Mouse (Mus musculus) myocyte (in vitro differentiated cells): ENCODE data around the gene Ltbp1. TPM values are rescaled to one million over a fixed set of nuclear protein-coding genes. Genes with fewer than 3 reads are reported as not detected.
A peak's percentile ranks its signal among the peaks of the same experiment; 100 is the strongest.

ENCODE experiments used
- H3K27me3 ChIP-seq: one replicate; pipeline ENCODE4 v1.6.1; 2011; ENCODE audit not compliant: control insufficient read depth, insufficient read depth, insufficient read length
- H3K36me3 ChIP-seq: one replicate; pipeline ENCODE4 v1.6.1; 2011; ENCODE audit not compliant: control insufficient read depth, insufficient read depth
- H3K4me2 ChIP-seq: one replicate; pipeline ENCODE4 v1.6.1; 2011; ENCODE audit warnings: low read depth, control low read depth
- H3K4me3 ChIP-seq: one replicate; pipeline ENCODE4 v1.5.1; 2011; ENCODE audit warnings: mild to moderate bottlenecking, control low read depth, moderate library complexity
- H3K79me2 ChIP-seq: one replicate; pipeline ENCODE4 v1.6.1; 2011; ENCODE audit not compliant: control insufficient read depth, insufficient read depth
- H3ac ChIP-seq: one replicate; pipeline ENCODE4 v1.6.1; 2011; ENCODE audit not compliant: control insufficient read depth, insufficient read length
- CEBPB ChIP-seq: IDR thresholded peaks from 2 replicates; pipeline ENCODE4 v1.6.1; 2011; ENCODE audit warnings: mild to moderate bottlenecking, moderate library complexity; ENCODE audit not compliant: poor library complexity, insufficient read depth, severe bottlenecking
- E2F4 ChIP-seq: IDR thresholded peaks from one replicate; pipeline ENCODE4 v1.6.1; 2011; ENCODE audit warnings: mild to moderate bottlenecking, control low read depth, moderate library complexity; ENCODE audit not compliant: insufficient read depth
- MAX ChIP-seq: IDR thresholded peaks from one replicate; pipeline ENCODE4 v1.6.1; 2011; ENCODE audit warnings: low read depth, mild to moderate bottlenecking, control low read depth
- MYOD1 ChIP-seq, 3 experiments: IDR thresholded peaks; one replicate each; pipeline ENCODE4 v1.6.1; 2011; ENCODE audit warnings: control low read depth in 2 of 3, low read depth in 2 of 3, mild to moderate bottlenecking in 2 of 3, moderate library complexity in 1 of 3; ENCODE audit not compliant: insufficient read length in 2 of 3, control insufficient read depth in 1 of 3
- MYOG ChIP-seq, 3 experiments: IDR thresholded peaks; one replicate each; pipeline ENCODE4 v1.6.1; 2011; ENCODE audit warnings: control low read depth in 2 of 3, low read depth in 2 of 3, mild to moderate bottlenecking in 2 of 3; ENCODE audit not compliant: insufficient read length in 2 of 3, control insufficient read depth in 1 of 3, insufficient read depth in 1 of 3
- POLR2A ChIP-seq: IDR thresholded peaks from one replicate; pipeline ENCODE4 v1.6.1; 2011; ENCODE audit warnings: low read depth, mild to moderate bottlenecking, control low read depth, moderate library complexity; ENCODE audit not compliant: insufficient read length
- POLR2AphosphoS2 ChIP-seq: IDR thresholded peaks from one replicate; pipeline ENCODE4 v1.6.1; 2011; ENCODE audit warnings: low read depth, control low read depth; ENCODE audit not compliant: insufficient read length
- REST ChIP-seq: IDR thresholded peaks from one replicate; pipeline ENCODE4 v1.6.1; 2011; ENCODE audit warnings: mild to moderate bottlenecking, control low read depth, moderate library complexity; ENCODE audit not compliant: insufficient read depth, insufficient read length
- SRF ChIP-seq: IDR thresholded peaks from one replicate; pipeline ENCODE4 v1.6.1; 2011; ENCODE audit warnings: low read depth; ENCODE audit not compliant: control insufficient read depth, insufficient read length
- TCF12 ChIP-seq: IDR thresholded peaks from one replicate; pipeline ENCODE4 v1.6.1; 2011; ENCODE audit warnings: mild to moderate bottlenecking, control low read depth; ENCODE audit not compliant: poor library complexity, insufficient read depth, severe bottlenecking
- TCF3 ChIP-seq: IDR thresholded peaks from one replicate; pipeline ENCODE4 v1.6.1; 2011; ENCODE audit warnings: low read depth, control low read depth; ENCODE audit not compliant: insufficient read length
- USF1 ChIP-seq: IDR thresholded peaks from one replicate; pipeline ENCODE4 v1.6.1; 2011; ENCODE audit warnings: low read depth, mild to moderate bottlenecking, control low read depth, moderate library complexity
- polyA plus RNA-seq: library from polyadenylated mRNA; unstranded; fragments of >200 nt; fragmentation: generic; extraction: Trizol; gene quantifications from one replicate; pipeline ENCODE4 v1.2.1, GENCODE M21; 2012; ENCODE audit warnings: missing spikeins

Gene Ltbp1
- polyA plus RNA-seq, 1 experiment, result 19.4 TPM

DNA sequence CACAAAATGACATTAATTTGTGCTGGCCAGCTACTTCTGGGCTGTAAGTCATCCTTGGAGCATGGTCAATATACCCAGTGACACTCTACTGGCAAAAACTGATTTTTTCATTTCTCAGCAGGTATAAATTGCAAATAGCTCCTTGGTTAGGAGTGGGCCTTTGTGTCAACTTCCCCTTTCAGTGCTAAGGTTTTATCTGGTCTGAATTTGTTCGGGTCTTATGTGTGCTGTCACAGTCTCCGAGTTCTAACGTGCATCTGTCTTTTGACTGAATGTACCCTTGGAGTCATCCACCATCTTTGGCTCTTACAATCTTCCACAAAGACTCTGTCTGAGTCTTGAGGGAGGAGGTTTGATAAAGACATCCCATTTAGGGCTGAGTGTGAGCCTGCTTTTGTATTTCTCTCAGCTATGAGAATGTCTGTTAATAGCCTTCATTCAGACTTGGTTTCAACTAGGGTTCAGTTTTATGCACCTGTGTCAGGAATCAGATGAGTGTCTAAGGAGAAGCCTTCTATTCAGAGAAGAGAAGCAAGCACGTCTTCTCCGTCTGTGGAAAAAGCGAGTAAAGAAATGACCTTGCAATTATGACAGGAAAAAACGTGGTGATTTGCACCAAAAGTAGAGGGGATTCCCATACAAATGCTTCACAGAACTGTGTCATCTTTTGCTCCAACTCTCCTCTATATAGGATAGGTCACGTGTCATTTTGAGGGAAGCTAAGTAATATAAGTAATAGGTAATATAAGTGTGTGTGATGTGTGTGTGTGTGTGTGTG, 181.6 kb downstream of the Ltbp1 start:
- no peak overlapping the region for H3ac ChIP-seq
- no peak overlapping the region for H3K4me2 ChIP-seq
- no peak overlapping the region for H3K4me3 ChIP-seq
- H3K36me3 ChIP-seq, result peaks cover 3% of the 10 kb centered on the region
- no peaks in the 10 kb centered on the region for H3K27me3 ChIP-seq
- H3K79me2 ChIP-seq, result no peaks in the 10 kb centered on the region
- no peak for TF ChIP-seq POLR2A
- TF ChIP-seq TCF12, result no peak
- no peak for TF ChIP-seq TCF3
- no peak for TF ChIP-seq MYOG (IDR thresholded peaks at IDR 0.05; ENCODE audit: control insufficient read depth in 1 of 3, insufficient read depth in 1 of 3, insufficient read length in 2 of 3, low read depth in 2 of 3)
- TF ChIP-seq USF1, result no peak
- TF ChIP-seq E2F4, result no peak
- TF ChIP-seq MYOD1 (IDR thresholded peaks at IDR 0.05; ENCODE audit: control insufficient read depth in 1 of 3, insufficient read length in 2 of 3, low read depth in 2 of 3), result no peak
- no peak for TF ChIP-seq CEBPB
- no peak for TF ChIP-seq POLR2AphosphoS2
- TF ChIP-seq SRF, result no peak
- TF ChIP-seq MAX, result no peak
- TF ChIP-seq REST, result no peak

DNA sequence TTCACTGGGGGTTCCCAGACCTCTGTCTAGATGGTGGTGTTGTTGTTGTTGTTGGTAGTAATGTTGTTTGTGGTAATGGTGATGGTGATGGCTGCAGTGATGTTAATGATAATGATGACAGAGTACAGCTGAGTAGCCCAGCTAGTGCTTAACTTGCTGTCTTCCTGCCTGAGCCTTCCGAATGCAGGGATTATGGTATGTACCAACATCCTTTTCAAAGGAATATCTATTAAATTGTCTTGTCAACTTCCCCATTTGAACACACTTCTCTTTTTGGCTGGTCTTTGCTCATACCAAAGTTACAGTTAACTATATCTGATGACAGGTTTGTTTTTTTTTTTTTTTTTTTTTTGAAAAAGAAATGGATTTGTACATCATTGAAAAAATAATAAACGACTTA, 191.6 kb downstream of the Ltbp1 start:
- Histone ChIP-seq H3ac (no peak overlapping the region), H3K36me3 (no peaks in the 10 kb centered on the region), H3K79me2 (peaks cover 4% of the 10 kb centered on the region), H3K4me3 (no peak overlapping the region), H3K27me3 (no peaks in the 10 kb centered on the region), H3K4me2 (no peak overlapping the region)
- TF ChIP-seq MAX, result no peak
- no peak for TF ChIP-seq USF1
- no peak for TF ChIP-seq E2F4
- no peak for TF ChIP-seq TCF12
- TF ChIP-seq CEBPB, result no peak
- no peak for TF ChIP-seq TCF3
- TF ChIP-seq MYOG (IDR thresholded peaks at IDR 0.05; ENCODE audit: control insufficient read depth in 1 of 3, insufficient read depth in 1 of 3, insufficient read length in 2 of 3, low read depth in 2 of 3), result no peak
- TF ChIP-seq POLR2AphosphoS2, result no peak
- no peak for TF ChIP-seq REST
- no peak for TF ChIP-seq MYOD1 (IDR thresholded peaks at IDR 0.05; ENCODE audit: control insufficient read depth in 1 of 3, insufficient read length in 2 of 3, low read depth in 2 of 3)
- no peak for TF ChIP-seq SRF
- TF ChIP-seq POLR2A, result no peak

DNA sequence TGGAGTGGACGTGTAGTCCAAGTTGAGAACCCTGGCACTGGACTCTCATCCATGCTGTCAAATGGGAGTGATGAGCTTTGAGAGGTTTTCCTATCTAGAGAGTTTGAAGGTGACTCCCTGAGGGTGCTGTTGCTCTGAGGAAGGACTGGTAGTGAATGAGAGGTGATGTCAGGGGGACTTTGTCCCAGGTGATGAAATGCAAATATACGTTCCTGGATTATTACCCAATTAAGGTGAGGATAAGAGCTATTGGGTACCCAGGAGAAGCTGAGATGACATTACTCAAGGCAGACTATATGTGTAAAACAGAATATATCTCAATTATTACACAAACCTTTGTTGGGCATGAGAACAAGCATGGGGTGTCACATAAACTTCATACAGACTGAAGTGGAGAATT, 193.4 kb downstream of the Ltbp1 start:
- peaks cover 4% of the 10 kb centered on the region for H3K79me2 ChIP-seq
- TF ChIP-seq TCF3 (no peak), SRF (no peak), E2F4 (no peak), MYOD1 (IDR thresholded peaks at IDR 0.05; ENCODE audit: control insufficient read depth in 1 of 3, insufficient read length in 2 of 3, low read depth in 2 of 3) (no peak)
- H3K4me3 ChIP-seq, result no peak overlapping the region
- no peaks in the 10 kb centered on the region for H3K27me3 ChIP-seq
- no peaks in the 10 kb centered on the region for H3K36me3 ChIP-seq
- H3ac ChIP-seq, result no peak overlapping the region
- H3K4me2 ChIP-seq, result peak overlapping the region; percentile 72

GRCm38 (mm10) chr17:75199694-75200093, 194.3 kb downstream of the Ltbp1 start:
- Histone ChIP-seq H3K4me2 (peak overlapping the region; percentile 72), H3K4me3 (no peak overlapping the region), H3K27me3 (no peaks in the 10 kb centered on the region), H3ac (no peak overlapping the region), H3K79me2 (peaks cover 4% of the 10 kb centered on the region), H3K36me3 (no peaks in the 10 kb centered on the region)
- TF ChIP-seq MYOG (IDR thresholded peaks at IDR 0.05; ENCODE audit: control insufficient read depth in 1 of 3, insufficient read depth in 1 of 3, insufficient read length in 2 of 3, low read depth in 2 of 3), result peak; percentile 25 to 89 (median 37)
- no peak for TF ChIP-seq SRF
- peak; percentile 66 for TF ChIP-seq CEBPB
- no peak for TF ChIP-seq TCF12
- TF ChIP-seq TCF3, result no peak
- no peak for TF ChIP-seq POLR2A
- peak in 2 of 3 experiments; percentile 65 to 91 for TF ChIP-seq MYOD1 (IDR thresholded peaks at IDR 0.05; ENCODE audit: control insufficient read depth in 1 of 3, insufficient read length in 2 of 3, low read depth in 2 of 3)

- Histone ChIP-seq H3K36me3 (no peaks in the 10 kb centered on the region), H3K4me2 (no peak overlapping the region), H3K27me3 (no peaks in the 10 kb centered on the region), H3K79me2 (peaks cover 4% of the 10 kb centered on the region), H3ac (no peak overlapping the region), H3K4me3 (no peak overlapping the region)
- TF ChIP-seq TCF3 (no peak), USF1 (no peak), MAX (no peak), TCF12 (no peak), MYOG (IDR thresholded peaks at IDR 0.05; ENCODE audit: control insufficient read depth in 1 of 3, insufficient read depth in 1 of 3, insufficient read length in 2 of 3, low read depth in 2 of 3) (no peak), E2F4 (no peak), CEBPB (no peak), SRF (no peak), MYOD1 (IDR thresholded peaks at IDR 0.05; ENCODE audit: control insufficient read depth in 1 of 3, insufficient read length in 2 of 3, low read depth in 2 of 3) (no peak), POLR2AphosphoS2 (no peak), POLR2A (no peak), REST (no peak)
Observed at GRCm38 (mm10) chr17:75202314-75202713, 196.9 kb downstream of the Ltbp1 start.
